Mouse (Mus musculus): ENCODE measurements around the gene Wdr95.

DNA sequence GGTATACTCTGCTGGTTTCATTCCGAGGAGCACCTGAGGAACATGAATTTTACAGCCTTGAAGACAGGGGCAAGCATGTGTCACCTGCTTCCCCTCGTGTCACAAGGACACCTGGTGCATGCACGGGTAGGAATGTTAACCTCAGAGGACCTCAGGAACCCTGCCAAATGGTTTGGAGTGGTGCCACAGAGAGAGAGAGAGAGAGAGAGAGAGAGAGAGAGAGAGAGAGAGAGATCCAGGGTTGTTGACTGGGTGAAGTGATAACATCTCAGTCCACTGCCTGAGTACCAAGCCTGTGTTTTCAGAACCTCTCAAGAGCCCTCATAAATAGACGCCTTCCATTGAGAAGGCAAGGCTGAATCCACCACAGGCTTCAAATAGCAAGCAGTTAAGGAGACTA, 119.7 kb downstream of the Wdr95 start:
- TF ChIP-seq CTCF (IDR thresholded peaks at IDR 0.05; ENCODE audit: low read depth, low read length), result no peak
- no peak for TF ChIP-seq POLR2A (IDR thresholded peaks at IDR 0.05; ENCODE audit: extremely low read depth, insufficient read depth, low read length)

All from liver, adult 2 months (tissue).